Mouse (Mus musculus) urinary bladder, postnatal 10 days (tissue): ENCODE data around the gene Naa10.

Experiments
- DNase-seq: peaks from one replicate; pipeline ENCODE4 v3.0.0; 2022; ENCODE audit warnings: low spot score

Gene Naa10

GRCm38 (mm10) chrX:73921823-73922549 lies at the start of gene Naa10, which contains the start of gene Arhgap4:
Gene Naa10 (minus strand): TSS chrX:73921944.
Gene Arhgap4 (minus strand): TSS chrX:73921870.
- peak; percentile 42 for DNase-seq

- no peak for DNase-seq
Observed at GRCm38 (mm10) chrX:73970781-73971180, 49.0 kb upstream of the Naa10 start.

- DNase-seq = no peak
Observed at GRCm38 (mm10) chrX:73969729-73970128, 48.0 kb upstream of the Naa10 start.

GRCm38 (mm10) chrX:73969167-73969566 lies 47.4 kb upstream of the Naa10 start:
- no peak for DNase-seq

- peak; percentile 45 for DNase-seq
Observed at GRCm38 (mm10) chrX:73967177-73968075, 45.7 kb upstream of the Naa10 start.

GRCm38 (mm10) chrX:73966248-73967176 lies 44.8 kb upstream of the Naa10 start, which contains the start of gene Hcfc1:
Gene Hcfc1 (minus strand): TSS chrX:73966357.
- DNase-seq = peak; percentile 54

- no peak for DNase-seq
Observed at GRCm38 (mm10) chrX:73965307-73965706, 43.6 kb upstream of the Naa10 start.

- DNase-seq = no peak
Observed at GRCm38 (mm10) chrX:73964363-73964762, 42.6 kb upstream of the Naa10 start.

GRCm38 (mm10) chrX:73954988-73955387 lies 33.2 kb upstream of the Naa10 start:
- no peak for DNase-seq

- no peak for DNase-seq
Observed at GRCm38 (mm10) chrX:73952603-73953002, 30.9 kb upstream of the Naa10 start.

- DNase-seq = no peak
Observed at GRCm38 (mm10) chrX:73949341-73949740, 27.6 kb upstream of the Naa10 start.

GRCm38 (mm10) chrX:73948647-73949046 lies 26.9 kb upstream of the Naa10 start:
- no peak for DNase-seq

- DNase-seq = no peak
Observed at GRCm38 (mm10) chrX:73946896-73947295, 25.2 kb upstream of the Naa10 start.

- no peak for DNase-seq
Observed at GRCm38 (mm10) chrX:73942294-73942693, 20.6 kb upstream of the Naa10 start.

- no peak for DNase-seq
Observed at GRCm38 (mm10) chrX:73941860-73942259, 20.1 kb upstream of the Naa10 start.

GRCm38 (mm10) chrX:73931871-73932270 lies 10.1 kb upstream of the Naa10 start:
- DNase-seq = no peak

- no peak for DNase-seq
Observed at GRCm38 (mm10) chrX:73930402-73931062, 8.8 kb upstream of the Naa10 start, which contains the start of gene Renbp. Gene Renbp (minus strand): TSS chrX:73930850.

GRCm38 (mm10) chrX:73922550-73922882 lies 772 bp upstream of the Naa10 start:
- no peak for DNase-seq

GRCm38 (mm10) chrX:73921285-73921822 lies 390 bp downstream of the Naa10 start:
- DNase-seq = no peak

- DNase-seq = no peak
Observed at GRCm38 (mm10) chrX:73918631-73919030, 3.1 kb downstream of the Naa10 start.

- no peak for DNase-seq
Observed at GRCm38 (mm10) chrX:73916945-73917344, 4.8 kb downstream of the Naa10 start.
